Mouse (Mus musculus) CH12.LX (cell line): ENCODE results near the gene Tmem110. TPM values are rescaled to one million over a fixed set of nuclear protein-coding genes. Genes with fewer than 3 reads are reported as not detected.

Source experiments
- DNase-seq: peaks from one replicate; pipeline ENCODE4 v3.0.0-alpha.2; 2013; ENCODE audit errors: extremely low read depth
- H3K27ac ChIP-seq: 2 replicates; pipeline ENCODE4 v1.5.1; 2012; ENCODE audit warnings: low read depth, mild to moderate bottlenecking, control low read depth, moderate library complexity; ENCODE audit not compliant: insufficient read depth
- H3K27me3 ChIP-seq: replicated peaks from 2 replicates; pipeline ENCODE3; 2012; ENCODE audit warnings: inconsistent platforms
- H3K36me3 ChIP-seq, 2 experiments: replicated peaks in 1 of 2; 2 replicates each; pipeline versions ENCODE3 to v1.6.1; 2012; ENCODE audit warnings: inconsistent platforms in 1 of 2, low read length in 1 of 2, mild to moderate bottlenecking in 1 of 2, mixed read lengths in 1 of 2, moderate library complexity in 1 of 2; ENCODE audit not compliant: control insufficient read depth in 1 of 2, insufficient read depth in 1 of 2
- H3K4me1 ChIP-seq, 2 experiments: 2 replicates each; pipeline ENCODE4 v1.6.1; 2012; ENCODE audit warnings: inconsistent platforms in 1 of 2, moderate library complexity in 1 of 2; ENCODE audit not compliant: insufficient read depth in 2 of 2, control insufficient read depth in 1 of 2
- H3K4me2 ChIP-seq: 2 replicates; pipeline ENCODE4 v1.6.1; 2012; ENCODE audit warnings: low read depth, mild to moderate bottlenecking, control low read depth; ENCODE audit not compliant: poor library complexity, insufficient read depth, severe bottlenecking
- H3K4me3 ChIP-seq, 3 experiments: fragments of 150-350 bp in 1 of 3; sonication (generic) in 1 of 3; replicated peaks in 1 of 3; 2 replicates each; pipeline versions ENCODE3 to v1.5.1; 2011 to 2012; ENCODE audit warnings: low read depth in 2 of 3, low read length in 2 of 3, mild to moderate bottlenecking in 2 of 3, moderate library complexity in 2 of 3, control low read depth in 1 of 3, improper control_type of control experiment in 1 of 3, inconsistent platforms in 1 of 3, mixed read lengths in 1 of 3; ENCODE audit not compliant: poor library complexity in 1 of 3
- H3K79me2 ChIP-seq: replicated peaks from 2 replicates; pipeline ENCODE4 v1.6.1; 2012; ENCODE audit warnings: mild to moderate bottlenecking, moderate library complexity; ENCODE audit not compliant: control insufficient read depth, poor library complexity, insufficient read depth, severe bottlenecking; ENCODE audit errors: extremely low read depth
- H3K9ac ChIP-seq: 2 replicates; pipeline ENCODE4 v1.6.1; 2012; ENCODE audit warnings: low read depth, mild to moderate bottlenecking, control low read depth, moderate library complexity; ENCODE audit not compliant: insufficient read depth
- H3K9me3 ChIP-seq: replicated peaks from 2 replicates; pipeline ENCODE3; 2012; ENCODE audit warnings: low read length, inconsistent platforms, mixed read lengths
- CHD1 ChIP-seq: IDR thresholded peaks from 2 replicates; pipeline ENCODE4 v1.6.1; 2012; ENCODE audit warnings: low read depth, low read length, improper control_type of control experiment, inconsistent platforms
- ETS1 ChIP-seq: conservative IDR thresholded peaks from 2 replicates; pipeline ENCODE4 v1.6.1; 2012; ENCODE audit warnings: low read depth, mild to moderate bottlenecking, inconsistent platforms, low read length, improper control_type of control experiment, moderate library complexity
- JUN ChIP-seq: IDR thresholded peaks from 2 replicates; pipeline ENCODE4 v1.6.1; 2011; ENCODE audit warnings: low read depth, mild to moderate bottlenecking, low read length, improper control_type of control experiment, moderate library complexity; ENCODE audit not compliant: insufficient read depth
- NELFE ChIP-seq: IDR thresholded peaks from 2 replicates; pipeline ENCODE4 v1.6.1; 2011; ENCODE audit warnings: low read depth, low read length, improper control_type of control experiment
- POLR2AphosphoS2 ChIP-seq: IDR thresholded peaks from 2 replicates; pipeline ENCODE4 v1.6.1; 2011; ENCODE audit warnings: low read depth, low read length, improper control_type of control experiment
- RAD21 ChIP-seq: IDR thresholded peaks from 2 replicates; pipeline ENCODE4 v1.6.1; 2011; ENCODE audit warnings: low read depth, mild to moderate bottlenecking, low read length, improper control_type of control experiment, moderate library complexity
- SIN3A ChIP-seq: IDR thresholded peaks from 2 replicates; pipeline ENCODE4 v1.6.1; 2012; ENCODE audit warnings: low read length, improper control_type of control experiment, inconsistent platforms
- USF2 ChIP-seq: conservative IDR thresholded peaks from 2 replicates; pipeline ENCODE4 v1.6.1; 2011; ENCODE audit warnings: low read depth, low read length, improper control_type of control experiment
- ZC3H11A ChIP-seq: IDR thresholded peaks from 2 replicates; pipeline ENCODE4 v1.6.1; 2012; ENCODE audit warnings: low read depth, mild to moderate bottlenecking, inconsistent platforms, low read length, improper control_type of control experiment
- ZMIZ1 ChIP-seq: IDR thresholded peaks from 2 replicates; pipeline ENCODE4 v1.6.1; 2012; ENCODE audit warnings: low read depth, mild to moderate bottlenecking, inconsistent platforms, low read length, improper control_type of control experiment
- ZNF384 ChIP-seq: IDR thresholded peaks from 2 replicates; pipeline ENCODE4 v1.6.1; 2012; ENCODE audit warnings: low read depth, low read length, improper control_type of control experiment, inconsistent platforms
- dilution Hi-C: fragments of 300-500 bp; cut with MboI; formaldehyde crosslinking; loops from 2 replicates; pipeline ENCODE4 v1.14.3; 2020; ENCODE audit warnings: low sequenced_read_pairs; ENCODE audit not compliant: extremely low pct_unique_long_range_greater_than_20kb, extremely low pct_ligation_motif_present
- in situ Hi-C: fragments of 300-500 bp; cut with MboI; formaldehyde crosslinking; loops from 3 replicates; pipeline ENCODE4 v1.14.3; 2019; ENCODE audit warnings: low sequenced_read_pairs, low pct_ligation_motif_present, low pct_unique_long_range_greater_than_20kb, mixed read lengths
- polyA plus RNA-seq: library from polyadenylated mRNA; unstranded; fragments of >175 nt; gene quantifications from 2 replicates; pipeline ENCODE4 v1.2.1, GENCODE M21; 2012; ENCODE audit warnings: low read depth; ENCODE audit not compliant: insufficient read length
- total RNA-seq, 2 experiments: library from RNA; depleted of rRNA; stranded (reverse); fragments of 300-350 nt in 1 of 2; fragments of >200 nt in 1 of 2; gene quantifications; 2 replicates each; pipeline ENCODE4 v1.2.3; 2012 to 2014

Tmem110 gene
- total and polyA plus RNA-seq, 3 experiments: 10.3 to 26.2 (median 19.4) TPM

DNA sequence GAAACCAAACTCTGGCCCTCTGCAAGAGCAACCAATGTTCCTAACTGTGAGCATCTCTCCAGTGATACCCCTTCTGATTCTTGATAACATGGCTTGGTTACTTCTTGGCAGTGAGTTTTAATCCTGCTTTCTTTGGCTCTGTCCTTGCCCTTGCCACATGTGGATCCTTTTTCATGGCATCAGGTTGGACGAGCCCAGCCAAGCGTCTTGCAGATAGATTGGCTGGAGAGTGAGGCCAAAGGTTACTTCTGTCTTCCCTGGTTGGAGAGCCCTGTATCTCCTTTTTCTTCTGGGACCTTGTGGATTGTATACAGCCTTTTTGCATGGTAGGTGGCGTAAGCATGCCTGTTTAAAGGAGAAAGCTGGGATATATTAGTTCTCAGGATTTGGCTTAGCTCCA is 18.3 kb downstream of the Tmem110 start:
- Histone ChIP-seq H3K9ac (no peak overlapping the region), H3K36me3 (peaks cover 8 to 57% of the 10 kb centered on the region in 2 experiments), H3K4me2 (no peak overlapping the region), H3K9me3 (no peaks in the 10 kb centered on the region), H3K4me3 (no peak overlapping the region)
- in situ Hi-C loops: no loop called here
- dilution Hi-C loops: no loop called here
- TF ChIP-seq USF2 (no peak), ZC3H11A (no peak), JUN (no peak), NELFE (no peak), ETS1 (no peak), POLR2AphosphoS2 (no peak)
- TF ChIP-seq, all 38 proteins: peak for 0
- no peaks in the 10 kb centered on the region for H3K4me1 ChIP-seq
- no peak for DNase-seq
- H3K79me2 ChIP-seq: no peaks in the 10 kb centered on the region
- no peak overlapping the region for H3K27ac ChIP-seq
- no peaks in the 10 kb centered on the region for H3K27me3 ChIP-seq

DNA sequence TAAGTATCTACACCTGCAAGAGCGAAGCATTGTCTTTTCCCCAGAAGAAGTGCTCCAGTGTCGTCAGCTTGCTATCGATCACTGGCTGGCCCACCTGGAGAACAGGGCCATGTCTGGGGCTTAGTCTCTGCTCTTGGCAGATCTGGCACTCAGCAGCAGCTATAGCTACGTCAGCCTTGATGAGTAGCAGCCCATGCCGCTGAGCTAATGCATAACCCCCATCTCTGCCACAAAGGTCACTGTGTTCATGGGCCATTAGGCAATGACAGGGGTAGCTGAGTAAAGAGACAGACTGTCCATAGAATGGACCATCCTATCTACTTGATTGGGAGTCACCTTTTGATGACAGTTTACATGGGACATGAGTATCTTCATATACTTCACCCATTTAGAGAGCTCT is 25.1 kb downstream of the Tmem110 start:
- in situ Hi-C loops: loop anchor here (10.0 kb wide), 1 partner anchor 266 kb away; no protein-coding TSS in a partner anchor
- dilution Hi-C loops: no loop called here
- DNase-seq: no peak

DNA sequence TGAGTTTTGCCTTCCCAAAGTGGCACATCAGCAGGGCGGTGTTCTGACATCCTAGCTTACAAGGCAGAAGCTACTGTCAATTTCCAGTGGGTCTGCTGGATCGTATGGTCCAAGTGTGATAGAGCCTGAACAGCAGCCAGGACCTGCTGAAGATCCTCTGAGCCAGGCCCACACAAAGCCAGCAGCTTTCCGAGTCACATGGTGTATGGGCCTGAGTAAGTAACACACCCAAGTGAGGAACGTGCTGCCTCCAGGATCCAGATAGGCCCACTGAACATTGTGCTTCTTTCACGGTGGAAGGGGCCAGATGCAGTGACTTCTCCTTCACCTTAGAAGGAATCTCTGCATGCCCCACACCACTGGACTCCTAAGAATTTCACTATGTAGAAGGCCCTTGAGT is 26.9 kb downstream of the Tmem110 start:
- no peak overlapping the region for H3K9ac ChIP-seq
- dilution Hi-C loops: no loop called here
- H3K4me2 ChIP-seq: no peak overlapping the region

More for the DNA sequence above, 25.1 kb downstream of the Tmem110 start:
- Histone ChIP-seq H3K36me3 (peaks cover 2 to 54% of the 10 kb centered on the region in 2 experiments), H3K9me3 (no peaks in the 10 kb centered on the region), H3K27me3 (no peaks in the 10 kb centered on the region), H3K79me2 (no peaks in the 10 kb centered on the region), H3K4me2 (no peak overlapping the region), H3K4me3 (no peak overlapping the region), H3K4me1 (no peaks in the 10 kb centered on the region), H3K27ac (no peak overlapping the region), H3K9ac (no peak overlapping the region)
- TF ChIP-seq ZNF384 (no peak), ZMIZ1 (no peak)

More for the DNA sequence above, 26.9 kb downstream of the Tmem110 start:
- in situ Hi-C loops: loop anchor here (10.0 kb wide), 1 partner anchor 268 kb away; no protein-coding TSS in a partner anchor
- H3K27me3 ChIP-seq: no peaks in the 10 kb centered on the region
- no peaks in the 10 kb centered on the region for H3K79me2 ChIP-seq
- peaks cover 0 to 53% of the 10 kb centered on the region in 2 experiments for H3K36me3 ChIP-seq
- TF ChIP-seq CHD1 (no peak), SIN3A (no peak), RAD21 (no peak)
- TF ChIP-seq, all 38 proteins: peak for 0
- DNase-seq: no peak
- no peak overlapping the region for H3K27ac ChIP-seq
- H3K9me3 ChIP-seq: no peaks in the 10 kb centered on the region
- H3K4me1 ChIP-seq: no peaks in the 10 kb centered on the region
- no peak overlapping the region for H3K4me3 ChIP-seq
